Mouse (Mus musculus): ENCODE measurements at regions not wholly inside any gene's neighbourhood (a gene's known extent, or its start where the extent isn't known, plus 50 kb on each side); places are given as distances from the start of the nearest gene placed in this dataset.

DNA sequence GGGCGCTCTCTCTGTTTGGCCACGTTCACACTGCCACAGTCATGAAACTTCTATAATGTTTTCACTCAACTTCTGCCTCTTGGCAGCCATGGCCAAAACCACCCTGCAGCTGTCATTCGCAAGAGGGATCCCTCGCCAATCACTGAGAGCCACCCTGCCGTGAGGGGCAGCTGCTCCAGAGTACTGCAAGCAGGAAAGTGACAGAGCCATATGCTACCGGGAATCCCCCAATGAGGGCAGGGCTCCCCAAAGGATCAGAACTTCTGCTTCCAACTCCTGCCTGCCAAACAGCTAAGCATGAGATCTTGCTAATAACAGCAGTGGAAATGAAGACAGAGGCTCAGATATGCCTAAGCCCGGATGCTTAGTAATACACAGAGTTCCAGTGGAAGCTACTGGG is 52.0 kb upstream of the Man2a1 start:
- Histone ChIP-seq H3K4me2 (ENCODE audit: insufficient read depth, low read depth, poor library complexity, severe bottlenecking) (peak overlapping the region; percentile 54), H3K4me3 (replicated peaks in 1 of 3; ENCODE audit: low read depth in 2 of 3, low read length in 2 of 3, poor library complexity in 1 of 3) (no peak overlapping the region), H3K27me3 (replicated peaks) (no peaks in the 10 kb centered on the region), H3K4me1 (ENCODE audit: control insufficient read depth in 1 of 2, insufficient read depth in 2 of 2) (peaks cover 5 to 15% of the 10 kb centered on the region in 2 experiments; a peak in 2 of 4 replicates), H3K79me2 (replicated peaks; ENCODE audit: control insufficient read depth, extremely low read depth, insufficient read depth, poor library complexity, severe bottlenecking) (no peaks in the 10 kb centered on the region), H3K9me3 (replicated peaks; ENCODE audit: low read length) (no peaks in the 10 kb centered on the region), H3K9ac (ENCODE audit: insufficient read depth, low read depth) (no peak overlapping the region), H3K36me3 (replicated peaks in 1 of 2; ENCODE audit: control insufficient read depth in 1 of 2, insufficient read depth in 1 of 2, low read length in 1 of 2) (no peaks in the 10 kb centered on the region), H3K27ac (ENCODE audit: insufficient read depth, low read depth) (no peak overlapping the region)
- in situ Hi-C loops (cut with MboI; ENCODE audit: low pct_ligation_motif_present, low pct_unique_long_range_greater_than_20kb, low sequenced_read_pairs) = no loop called here
- peak; percentile 12; the same call in 1 of the 2 replicates for TF ChIP-seq EP300 (IDR thresholded peaks at IDR 0.05; ENCODE audit: low read length)
- no peak for TF ChIP-seq RAD21 (IDR thresholded peaks at IDR 0.05; ENCODE audit: low read depth, low read length)
- peak; percentile 17; the same call in 1 of the 2 replicates for TF ChIP-seq ETS1 (conservative IDR thresholded peaks at IDR 0.05; ENCODE audit: low read depth, low read length)
- TF ChIP-seq E2F4 (IDR thresholded peaks at IDR 0.05; ENCODE audit: insufficient replicate concordance, low read depth, low read length) = no peak
- TF ChIP-seq MYC (IDR thresholded peaks at IDR 0.05; ENCODE audit: low read depth, low read length) = no peak
- dilution Hi-C loops (cut with MboI; ENCODE audit: extremely low pct_ligation_motif_present, extremely low pct_unique_long_range_greater_than_20kb, low sequenced_read_pairs) = no loop called here
- DNase-seq (ENCODE audit: extremely low read depth) = peak; percentile 74

GRCm38 (mm10) chr17:64550034-64550433 is 50.5 kb upstream of the Man2a1 start:
- Histone ChIP-seq H3K4me3 (replicated peaks in 1 of 3; ENCODE audit: low read depth in 2 of 3, low read length in 2 of 3, poor library complexity in 1 of 3) (no peak overlapping the region), H3K9me3 (replicated peaks; ENCODE audit: low read length) (no peaks in the 10 kb centered on the region), H3K4me1 (ENCODE audit: control insufficient read depth in 1 of 2, insufficient read depth in 2 of 2) (peaks cover 5 to 15% of the 10 kb centered on the region in 2 experiments; a peak in 2 of 4 replicates), H3K36me3 (replicated peaks in 1 of 2; ENCODE audit: control insufficient read depth in 1 of 2, insufficient read depth in 1 of 2, low read length in 1 of 2) (no peaks in the 10 kb centered on the region), H3K9ac (ENCODE audit: insufficient read depth, low read depth) (no peak overlapping the region), H3K4me2 (ENCODE audit: insufficient read depth, low read depth, poor library complexity, severe bottlenecking) (no peak overlapping the region), H3K27ac (ENCODE audit: insufficient read depth, low read depth) (no peak overlapping the region), H3K27me3 (replicated peaks) (no peaks in the 10 kb centered on the region), H3K79me2 (replicated peaks; ENCODE audit: control insufficient read depth, extremely low read depth, insufficient read depth, poor library complexity, severe bottlenecking) (no peaks in the 10 kb centered on the region)
- in situ Hi-C loops (cut with MboI; ENCODE audit: low pct_ligation_motif_present, low pct_unique_long_range_greater_than_20kb, low sequenced_read_pairs) (no loop called here), dilution Hi-C loops (cut with MboI; ENCODE audit: extremely low pct_ligation_motif_present, extremely low pct_unique_long_range_greater_than_20kb, low sequenced_read_pairs) (no loop called here)
- no peak for DNase-seq (ENCODE audit: extremely low read depth)
- TF ChIP-seq MAZ (IDR thresholded peaks at IDR 0.05; ENCODE audit: low read depth, low read length) (no peak), ZMIZ1 (IDR thresholded peaks at IDR 0.05; ENCODE audit: low read depth, low read length) (no peak), USF1 (IDR thresholded peaks at IDR 0.05; ENCODE audit: low read depth, low read length) (no peak)
